Mouse (Mus musculus): ENCODE data around the gene Npy.

DNA sequence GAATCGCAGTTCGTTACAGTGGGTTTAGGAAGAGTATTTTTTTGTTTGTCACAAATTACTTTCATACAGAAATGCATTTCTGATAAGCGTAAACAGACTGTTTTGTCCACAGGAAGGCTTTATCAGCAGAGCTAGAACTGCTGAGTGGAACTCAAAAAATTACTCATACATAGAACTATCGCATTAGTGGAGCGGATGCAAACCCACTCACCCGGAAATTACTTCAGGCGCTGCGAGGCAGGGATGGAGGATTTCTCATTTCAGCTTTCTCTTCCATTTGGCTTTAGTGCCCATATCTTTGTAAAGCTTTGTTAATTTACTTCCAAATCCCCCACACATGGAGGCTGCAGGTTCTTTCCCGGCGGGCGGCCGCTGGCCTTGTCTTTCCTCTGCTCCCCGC is 14.4 kb upstream of the Npy start:
- no peak for TF ChIP-seq CTCF (IDR thresholded peaks at IDR 0.05; ENCODE audit: extremely low read depth, insufficient read depth, insufficient read length, insufficient replicate concordance)
- TF ChIP-seq POLR2A (IDR thresholded peaks at IDR 0.05; ENCODE audit: low read depth, low read length), result no peak

Data from spleen, adult 2 months (tissue).